24 mouse cellular contexts compared by ENCODE assay signal in genomic region chr10:100754957-100755356, GRCm38 (mm10).
DNase-seq lines count a peak whose midpoint lies in the region; ATAC-seq and TF ChIP-seq lines count a peak whose summit lies in the region.
"Had no signal": no experiment of that assay in that cellular context is flagged by ENCODE, and none has a peak within 500 bp of the region (broad histone marks: within the 10 kb centered on the region; RNA-seq: fewer than 3 reads in every experiment).

No protein-coding gene starts in this region.

- WGBS in midbrain, embryonic 13.5 days, result 56% methylated on average over 5 of the region's 5 CpGs
- 90% methylated on average over 5 of the region's 5 CpGs for WGBS in midbrain, embryonic 10.5 days

- TF ChIP-seq POLR2A in brain, embryonic 14.5 days (IDR thresholded peaks at IDR 0.05; ENCODE audit: borderline replicate concordance, extremely low read depth, insufficient read depth, insufficient read length, poor library complexity, severe bottlenecking), result no peak

- H3K4me1 ChIP-seq in midbrain, embryonic 13.5 days (replicated peaks), result no peaks in the 10 kb centered on the region
- H3K4me1 ChIP-seq in midbrain, embryonic 10.5 days, result no peaks in the 10 kb centered on the region
- H3K4me1 ChIP-seq: heart, embryonic 12.5 days; liver, embryonic 15.5 days had no signal

- no peak for TF ChIP-seq CTCF in brain, embryonic 14.5 days (IDR thresholded peaks at IDR 0.05; ENCODE audit: borderline replicate concordance, extremely low read depth, insufficient read depth, insufficient read length)

- H3K4me2 ChIP-seq in midbrain, embryonic 13.5 days (replicated peaks), result no peak overlapping the region
- H3K4me2 ChIP-seq: heart, embryonic 12.5 days; hindbrain, embryonic 13.5 days; liver, embryonic 15.5 days; lung, embryonic 14.5 days had no signal

- ATAC-seq in midbrain, embryonic 13.5 days, result peak; percentile 37; the same call in 1 of the 2 replicates
- ATAC-seq: activated CD4-positive, CD25-positive, alpha-beta regulatory T cell, adult 4 months had no signal

- DNase-seq in midbrain, embryonic 10.5 days (ENCODE audit: low spot score), result no peak
- peak; percentile 19 for DNase-seq in Muller cell, postnatal 12 days (ENCODE audit: inconsistent ontology term)
- peak; percentile 56 for DNase-seq in brain, embryonic 14.5 days (ENCODE audit: low read depth)
- DNase-seq in retina, embryonic 14.5 days (ENCODE audit: low spot score), result peak; percentile 20
- no peak for DNase-seq in spleen, adult 12 weeks (ENCODE audit: low spot score)
- DNase-seq: adrenal gland, adult 2 months; adrenal gland, postnatal 36 days; B cell, adult 2 months; cerebellum, adult 2 months; cerebellum, postnatal 25 days; heart, adult 2 months; heart, postnatal 4 days; kidney, adult 11 months; kidney, postnatal 25 days; liver; lung, embryonic 14.5 days; lung, postnatal 14 days; right cerebral cortex, postnatal 4 days; thymus, postnatal 4 days had no signal

- H3K4me3 ChIP-seq in midbrain, embryonic 13.5 days (replicated peaks), result no peak overlapping the region
- no peak overlapping the region for H3K4me3 ChIP-seq in midbrain, embryonic 10.5 days
- H3K4me3 ChIP-seq: heart, adult 2 months; heart, embryonic 12.5 days; hindbrain, embryonic 13.5 days; liver, embryonic 15.5 days had no signal

- H3K27ac ChIP-seq in midbrain, embryonic 13.5 days, result no peak overlapping the region
- H3K27ac ChIP-seq in midbrain, embryonic 10.5 days (replicated peaks), result no peak overlapping the region
- H3K27ac ChIP-seq: heart, adult 2 months; hindbrain, embryonic 13.5 days; liver, embryonic 15.5 days had no signal

- no peak overlapping the region for H3K9ac ChIP-seq in midbrain, embryonic 13.5 days (replicated peaks)
- H3K9ac ChIP-seq: heart, embryonic 12.5 days; hindbrain, embryonic 13.5 days; liver, embryonic 15.5 days; lung, embryonic 14.5 days had no signal

- no peaks in the 10 kb centered on the region for H3K27me3 ChIP-seq in midbrain, embryonic 13.5 days
- H3K27me3 ChIP-seq in midbrain, embryonic 10.5 days (ENCODE audit: low read depth, poor library complexity, severe bottlenecking), result no peaks in the 10 kb centered on the region
- H3K27me3 ChIP-seq: heart, embryonic 12.5 days; hindbrain, embryonic 13.5 days; liver, embryonic 15.5 days had no signal

- H3K36me3 ChIP-seq in midbrain, embryonic 13.5 days, result no peaks in the 10 kb centered on the region
- no peaks in the 10 kb centered on the region for H3K36me3 ChIP-seq in midbrain, embryonic 10.5 days
- H3K36me3 ChIP-seq: heart, embryonic 12.5 days; hindbrain, embryonic 13.5 days; liver, embryonic 15.5 days had no signal

- H3K9me3 ChIP-seq in midbrain, embryonic 13.5 days, result no peaks in the 10 kb centered on the region
- no peaks in the 10 kb centered on the region for H3K9me3 ChIP-seq in midbrain, embryonic 10.5 days (replicated peaks)
- H3K9me3 ChIP-seq: hindbrain, embryonic 13.5 days; liver, embryonic 15.5 days had no signal

Comparison
In these comparisons a context has a peak if more than half of its experiments do, and no peak if none do; other contexts are left out.
1. DNase-seq: peak in Muller cell, postnatal 12 days (single experiment), brain, embryonic 14.5 days (single experiment) and retina, embryonic 14.5 days (single experiment); none in midbrain, embryonic 10.5 days (single experiment) and spleen, adult 12 weeks (single experiment).